Comparison of ENCODE assay signal across 18 mouse cellular contexts in the genomic region with DNA sequence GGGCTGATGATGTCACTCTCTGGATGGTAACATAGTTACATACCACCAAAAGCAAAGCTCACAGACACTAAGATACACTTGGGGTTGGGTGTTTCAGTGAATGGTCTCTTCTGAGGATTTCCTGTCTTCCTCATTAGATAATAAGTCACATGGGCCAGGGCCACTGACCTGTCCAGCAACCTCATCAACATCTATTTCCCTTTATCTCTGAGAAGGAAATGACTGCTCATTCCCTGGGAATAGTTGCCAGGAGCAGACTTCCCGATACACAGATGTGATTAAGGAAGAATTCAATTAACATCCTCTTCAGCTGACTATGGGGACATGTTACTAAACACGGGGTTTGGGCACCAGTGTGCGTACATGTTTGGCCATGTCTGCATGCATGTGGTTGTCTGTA.
DNase-seq lines count a peak whose midpoint lies in the region; ATAC-seq and TF ChIP-seq lines count a peak whose summit lies in the region.
"Had no signal": no experiment of that assay in that cellular context is flagged by ENCODE, and none has a peak within 500 bp of the region (broad histone marks: within the 10 kb centered on the region; RNA-seq: fewer than 3 reads in every experiment).

No protein-coding gene starts in this region.

- H3K27me3 ChIP-seq in kidney, adult 2 months (replicated peaks; ENCODE audit: control insufficient read depth, insufficient read depth, low read length), result no peaks in the 10 kb centered on the region
- H3K27me3 ChIP-seq in kidney, embryonic 15.5 days, result no peaks in the 10 kb centered on the region
- no peaks in the 10 kb centered on the region for H3K27me3 ChIP-seq in neural tube, embryonic 13.5 days
- H3K27me3 ChIP-seq: limb, embryonic 13.5 days; neural tube, embryonic 12.5 days had no signal

- H3K27ac ChIP-seq in kidney, adult 2 months (ENCODE audit: insufficient read depth, low read depth, low read length), result no peak overlapping the region; the same call in 1 of the 2 replicates
- H3K27ac ChIP-seq in kidney, embryonic 15.5 days, result no peak overlapping the region
- H3K27ac ChIP-seq in neural tube, embryonic 13.5 days (replicated peaks), result peak overlapping the region; percentile 61
- H3K27ac ChIP-seq: gastrocnemius, adult 2 months; heart, adult 2 months; limb, embryonic 13.5 days; neural tube, embryonic 12.5 days had no signal

- TF ChIP-seq CTCF in kidney, adult 2 months (conservative IDR thresholded peaks at IDR 0.05; ENCODE audit: insufficient read depth, insufficient read length, low read depth, low read length), result no peak

- 63% methylated on average over 3 of the region's 3 CpGs for WGBS in kidney, adult 2 months
- 77% methylated on average over 3 of the region's 3 CpGs for WGBS in kidney, embryonic 15.5 days
- WGBS in neural tube, embryonic 13.5 days, result 47% methylated on average over 3 of the region's 3 CpGs

- H3K9ac ChIP-seq in kidney, embryonic 15.5 days, result no peak overlapping the region
- H3K9ac ChIP-seq in neural tube, embryonic 13.5 days, result 0 out of 2 replicates have a peak overlapping the region, but pooled peaks have one; percentile 12
- H3K9ac ChIP-seq: limb, embryonic 13.5 days; lung, embryonic 14.5 days; neural tube, embryonic 12.5 days had no signal

- no peaks in the 10 kb centered on the region for H3K36me3 ChIP-seq in kidney, adult 2 months (ENCODE audit: control insufficient read depth, insufficient read depth, low read length)
- H3K36me3 ChIP-seq in kidney, embryonic 15.5 days, result no peaks in the 10 kb centered on the region
- H3K36me3 ChIP-seq in neural tube, embryonic 13.5 days, result no peaks in the 10 kb centered on the region
- H3K36me3 ChIP-seq: limb, embryonic 13.5 days; neural tube, embryonic 12.5 days had no signal

- ATAC-seq in kidney, embryonic 15.5 days (replicated peaks; ENCODE audit: low FRiP score), result no peak
- ATAC-seq in neural tube, embryonic 13.5 days (ENCODE audit: low read depth), result no peak
- no peak for ATAC-seq in cerebellum, adult (ENCODE audit: insufficient number of reproducible peaks, low FRiP score, low TSS enrichment)
- ATAC-seq: CD4-positive, CD25-positive, alpha-beta regulatory T cell, adult 4 months; forebrain, embryonic 16.5 days had no signal

- H3K4me2 ChIP-seq in kidney, embryonic 15.5 days, result no peak overlapping the region
- no peak overlapping the region for H3K4me2 ChIP-seq in neural tube, embryonic 13.5 days
- H3K4me2 ChIP-seq: limb, embryonic 13.5 days; lung, embryonic 14.5 days; neural tube, embryonic 12.5 days had no signal

- no peak for TF ChIP-seq POLR2A in kidney, adult 2 months (IDR thresholded peaks at IDR 0.05; ENCODE audit: low read depth, low read length)

- H3K4me3 ChIP-seq in kidney, adult 2 months (ENCODE audit: insufficient read depth, low read depth, low read length), result no peak overlapping the region
- H3K4me3 ChIP-seq in kidney, embryonic 15.5 days (replicated peaks), result no peak overlapping the region
- no peak overlapping the region for H3K4me3 ChIP-seq in neural tube, embryonic 13.5 days
- H3K4me3 ChIP-seq: gastrocnemius, adult 2 months; heart, adult 2 months; limb, embryonic 13.5 days; neural tube, embryonic 12.5 days had no signal

- H3K4me1 ChIP-seq in kidney, adult 2 months (ENCODE audit: control insufficient read depth, insufficient read depth, low read length), result no peaks in the 10 kb centered on the region
- no peaks in the 10 kb centered on the region for H3K4me1 ChIP-seq in kidney, embryonic 15.5 days
- H3K4me1 ChIP-seq in neural tube, embryonic 13.5 days (replicated peaks), result peaks cover 89% of the 10 kb centered on the region

- peak; percentile 61 for DNase-seq in kidney, adult 2 months
- DNase-seq in neural tube, embryonic 10.5 days (ENCODE audit: extremely low spot score, low spot score), result no peak
- peak; percentile 53 for DNase-seq in lung, postnatal 36 days
- DNase-seq in layer of hippocampus, postnatal 25 days (ENCODE audit: extremely low spot score in 1 of 2, low spot score in 1 of 2), result no peak
- DNase-seq: adrenal gland, postnatal 25 days; cerebellum, adult 9-11 months; embryo, embryonic 11 days; gastrocnemius, adult 2 months; heart, adult 2 months; lung, embryonic 14.5 days; thymus, adult 2 months had no signal

- no peaks in the 10 kb centered on the region for H3K9me3 ChIP-seq in kidney, embryonic 15.5 days (replicated peaks)
- H3K9me3 ChIP-seq in neural tube, embryonic 13.5 days, result no peaks in the 10 kb centered on the region
- H3K9me3 ChIP-seq: limb, embryonic 13.5 days; neural tube, embryonic 12.5 days had no signal

Comparison
In these comparisons a context has a peak if more than half of its experiments do, and no peak if none do; other contexts are left out.
1. DNase-seq: peak in kidney, adult 2 months (single experiment) and lung, postnatal 36 days (single experiment); none in neural tube, embryonic 10.5 days (single experiment) and layer of hippocampus, postnatal 25 days (0 of 2).